Mouse (Mus musculus): ENCODE results near the gene Myo18a.

DNA sequence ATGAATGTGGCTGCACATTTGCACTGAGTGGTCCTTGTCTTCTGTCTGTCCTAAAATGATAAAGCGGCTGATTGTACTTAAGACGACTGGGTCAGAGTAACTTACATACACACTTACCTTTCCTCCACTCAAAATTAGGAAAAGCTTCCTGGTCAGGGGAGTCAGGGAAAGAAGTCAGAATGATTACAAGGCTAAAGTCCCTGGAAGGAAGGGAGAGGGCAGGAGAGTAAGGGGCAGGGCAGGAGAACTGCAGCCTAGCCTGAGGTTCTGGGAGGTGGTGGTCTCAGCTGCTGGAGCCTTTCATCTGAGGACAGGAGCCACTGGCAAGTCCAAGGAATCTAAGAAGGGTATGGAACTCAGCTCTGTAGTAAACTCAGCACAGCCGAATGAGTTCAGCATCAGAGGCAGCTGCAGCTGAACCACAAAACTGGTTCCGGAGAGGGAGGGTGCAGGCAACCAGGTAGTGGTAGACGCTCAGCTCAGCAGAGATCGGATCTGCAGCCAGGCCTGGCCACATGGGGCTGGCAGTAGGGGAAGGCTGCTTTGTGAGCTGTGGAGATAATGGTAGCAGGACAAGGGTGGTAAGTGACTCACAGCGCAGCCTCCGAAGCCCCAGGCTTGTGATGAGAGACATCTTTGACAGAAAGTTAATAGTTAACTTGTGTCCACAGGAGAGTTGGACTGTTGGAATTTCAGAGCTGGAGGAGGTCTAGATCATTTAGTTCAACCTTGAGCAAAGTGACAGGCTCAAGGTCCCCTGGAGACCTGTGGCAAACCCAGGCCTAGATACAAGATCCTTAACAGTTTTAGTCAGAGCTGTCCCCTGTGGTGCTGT is 9.1 kb downstream of the Myo18a start:
- no peak for TF ChIP-seq CTCF (IDR thresholded peaks at IDR 0.05; ENCODE audit: control insufficient read depth, insufficient read depth, insufficient replicate concordance, low read depth, low read length)
- TF ChIP-seq POLR2A (IDR thresholded peaks at IDR 0.05; ENCODE audit: control insufficient read depth, low read depth, low read length): no peak

All from testis, adult 2 months (tissue).